Mouse (Mus musculus) cerebellum, adult 2 months (tissue): ENCODE measurements around the gene 1700037H04Rik.

Experiments
- CTCF ChIP-seq: fragments of 200-500 bp; IDR thresholded peaks from 2 replicates; pipeline ENCODE4 v1.5.1; 2011; ENCODE audit warnings: low read depth, mild to moderate bottlenecking, control low read depth, low read length, moderate library complexity, borderline replicate concordance; ENCODE audit not compliant: insufficient read depth
- POLR2A ChIP-seq: fragments of 200-500 bp; IDR thresholded peaks from 2 replicates; pipeline ENCODE4 v1.6.1; 2011; ENCODE audit warnings: low read length, control low read depth, borderline replicate concordance; ENCODE audit not compliant: insufficient read depth

GRCm38 (mm10) chr2:131189521-131190309, 29.8 kb upstream of the 1700037H04Rik start:
- TF ChIP-seq POLR2A (no peak), CTCF (no peak)
